Mouse (Mus musculus): ENCODE data around the gene Dip2b. TPM values are rescaled to one million over a fixed set of nuclear protein-coding genes. Genes with fewer than 3 reads are reported as not detected.

Dip2b gene
- total RNA-seq, 2 experiments from 2014 or later = 19.4 to 20.2 TPM

GRCm38 (mm10) chr15:100179685-100180084, 141.2 kb downstream of the Dip2b start:
- DNase-seq = no peak

GRCm38 (mm10) chr15:100180221-100180620, 141.8 kb downstream of the Dip2b start:
- peak in 1 of 2 experiments; percentile 27 for DNase-seq

- no peak for DNase-seq
Observed at GRCm38 (mm10) chr15:100181841-100182240, 143.4 kb downstream of the Dip2b start.

GRCm38 (mm10) chr15:100182526-100183280, 144.2 kb downstream of the Dip2b start:
- DNase-seq = no peak

GRCm38 (mm10) chr15:100183510-100183909, 145.0 kb downstream of the Dip2b start:
- DNase-seq = no peak

- DNase-seq = no peak
Observed at GRCm38 (mm10) chr15:100184821-100185496, 146.5 kb downstream of the Dip2b start.

GRCm38 (mm10) chr15:100186234-100186633, 147.8 kb downstream of the Dip2b start:
- no peak for DNase-seq

- DNase-seq = no peak
Observed at GRCm38 (mm10) chr15:100186882-100187672, 148.6 kb downstream of the Dip2b start.

GRCm38 (mm10) chr15:100188542-100188941, 150.1 kb downstream of the Dip2b start:
- no peak for DNase-seq

GRCm38 (mm10) chr15:100188962-100189404, 150.5 kb downstream of the Dip2b start:
- DNase-seq = no peak

GRCm38 (mm10) chr15:100190083-100190482, 151.6 kb downstream of the Dip2b start:
- DNase-seq = peak; percentile 29 to 54

GRCm38 (mm10) chr15:100198983-100199745, 160.7 kb downstream of the Dip2b start:
- peak; percentile 53 to 75 for DNase-seq

- DNase-seq = peak; percentile 67 to 84
Observed at GRCm38 (mm10) chr15:100199790-100200189, 161.3 kb downstream of the Dip2b start.

GRCm38 (mm10) chr15:100201806-100202205, 163.3 kb downstream of the Dip2b start:
- no peak for DNase-seq

GRCm38 (mm10) chr15:100202431-100203015, 164.1 kb downstream of the Dip2b start:
- DNase-seq = peak in 1 of 2 experiments; percentile 16

GRCm38 (mm10) chr15:100204574-100204973, 166.1 kb downstream of the Dip2b start:
- no peak for DNase-seq

GRCm38 (mm10) chr15:100210013-100210412, 171.5 kb downstream of the Dip2b start:
- no peak for DNase-seq

GRCm38 (mm10) chr15:100213339-100213738, 174.9 kb downstream of the Dip2b start:
- DNase-seq = peak in 1 of 2 experiments; percentile 17

GRCm38 (mm10) chr15:100215092-100215491, 176.6 kb downstream of the Dip2b start:
- DNase-seq = no peak

GRCm38 (mm10) chr15:100216173-100216572, 177.7 kb downstream of the Dip2b start:
- DNase-seq = no peak

- DNase-seq = no peak
Observed at GRCm38 (mm10) chr15:100218018-100218417, 179.6 kb downstream of the Dip2b start.

Data from heart, adult 18-20 months (tissue).